Mouse (Mus musculus) gonadal fat pad, adult 2 months (tissue): ENCODE results near the gene Col16a1. TPM values are rescaled to one million over a fixed set of nuclear protein-coding genes. Genes with fewer than 3 reads are reported as not detected.

Experiments used
- DNase-seq: peaks from one replicate; pipeline ENCODE4 v3.0.0-alpha.2; 2012; ENCODE audit warnings: low read depth
- polyA plus RNA-seq: library from polyadenylated mRNA; depleted of rRNA; stranded (reverse); fragments of >200 nt; gene quantifications from 2 replicates; pipeline ENCODE4 v1.2.3, GENCODE M21; 2012; rRNA removed

Col16a1 gene
- polyA plus RNA-seq, 1 experiment, result 36.7 TPM

DNA sequence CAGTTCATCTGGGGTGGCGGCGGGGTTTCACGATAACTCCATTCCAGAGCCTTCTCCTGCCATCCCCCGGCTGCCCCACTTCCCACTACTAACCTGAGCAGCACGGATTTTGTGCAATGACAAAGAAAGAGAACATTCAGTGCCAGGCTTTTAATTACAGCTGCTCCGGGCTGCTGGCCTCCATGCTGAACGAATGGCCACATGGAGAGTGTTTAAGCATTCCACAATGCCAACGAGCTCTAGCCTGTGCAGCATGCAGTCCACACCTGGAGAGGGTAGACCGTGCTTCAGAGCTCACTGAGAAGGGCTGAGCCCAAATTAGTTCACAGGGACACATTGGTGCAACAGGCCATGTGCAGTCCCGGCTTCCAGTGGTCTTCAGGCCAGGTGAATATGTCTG, 82.4 kb downstream of the Col16a1 start:
- no peak for DNase-seq

GRCm38 (mm10) chr4:130130641-130131350, 83.2 kb downstream of the Col16a1 start:
- DNase-seq, result no peak

- no peak for DNase-seq
Measured at GRCm38 (mm10) chr4:130131448-130132105, 83.9 kb downstream of the Col16a1 start.

DNA sequence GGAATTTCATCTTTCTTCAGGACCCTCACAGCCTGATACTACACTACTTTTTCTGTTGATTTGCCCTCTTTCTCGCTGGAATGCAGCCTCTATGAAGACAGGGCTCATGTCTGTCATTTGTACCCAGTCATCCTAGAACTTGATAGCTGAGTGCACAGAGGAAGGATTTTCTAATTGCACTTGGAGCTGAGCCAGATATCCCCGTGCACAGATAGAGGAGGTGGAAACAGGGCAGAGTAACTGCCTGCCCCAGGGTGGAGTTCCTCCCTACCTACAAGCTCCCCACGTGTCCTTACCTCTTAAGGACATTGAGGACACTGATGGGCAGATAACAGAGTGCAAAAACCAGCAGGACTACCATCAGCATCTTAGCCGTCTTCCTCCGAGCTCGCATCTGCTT, 85.8 kb downstream of the Col16a1 start:
- DNase-seq, result no peak

DNA sequence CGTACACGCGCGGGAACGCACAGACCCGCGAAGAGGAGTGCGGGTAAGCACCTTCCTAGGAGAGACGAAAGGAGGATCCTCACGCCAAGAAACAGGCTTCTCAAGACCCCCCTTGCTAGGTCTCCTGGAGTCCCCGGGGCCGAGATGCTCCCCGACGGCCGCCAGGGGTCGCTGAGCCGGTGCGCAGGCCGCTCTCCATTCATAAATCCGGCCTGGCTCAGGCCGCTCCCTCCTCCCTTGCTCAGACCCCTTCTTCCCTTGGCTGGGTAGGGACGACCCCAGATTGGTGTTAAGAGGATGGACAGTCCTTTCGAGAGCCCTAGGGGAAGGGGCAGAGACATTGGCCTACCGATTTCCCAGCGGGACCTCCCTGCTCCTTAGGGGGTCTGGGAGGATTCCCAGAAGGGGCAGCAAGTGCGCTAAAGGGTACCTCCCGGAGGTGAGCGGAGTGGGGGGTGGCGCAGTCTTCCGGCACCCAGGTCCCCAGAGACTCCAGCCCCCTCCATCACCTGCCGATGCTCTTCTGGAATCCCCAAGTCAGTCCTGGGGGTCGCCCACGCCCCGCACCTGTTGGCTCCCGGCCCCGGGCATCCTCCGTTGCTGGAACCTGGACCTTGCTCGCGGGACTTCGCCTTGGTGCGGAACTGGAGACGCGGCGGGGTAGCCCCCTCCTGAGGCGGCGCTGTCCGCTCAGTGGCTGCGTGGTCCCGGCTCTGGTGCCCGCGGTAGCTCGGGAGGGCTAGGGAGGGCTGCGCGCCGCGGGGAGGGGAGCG, 91.0 kb downstream of the Col16a1 start:
- no peak for DNase-seq

GRCm38 (mm10) chr4:130139214-130139492, 91.5 kb downstream of the Col16a1 start, which contains the start of gene Hcrtr1:
Gene Hcrtr1, minus strand, starts transcription at chr4:130139359.
- DNase-seq, result no peak

- no peak for DNase-seq
Measured at GRCm38 (mm10) chr4:130140992-130141402, 93.4 kb downstream of the Col16a1 start.

DNA sequence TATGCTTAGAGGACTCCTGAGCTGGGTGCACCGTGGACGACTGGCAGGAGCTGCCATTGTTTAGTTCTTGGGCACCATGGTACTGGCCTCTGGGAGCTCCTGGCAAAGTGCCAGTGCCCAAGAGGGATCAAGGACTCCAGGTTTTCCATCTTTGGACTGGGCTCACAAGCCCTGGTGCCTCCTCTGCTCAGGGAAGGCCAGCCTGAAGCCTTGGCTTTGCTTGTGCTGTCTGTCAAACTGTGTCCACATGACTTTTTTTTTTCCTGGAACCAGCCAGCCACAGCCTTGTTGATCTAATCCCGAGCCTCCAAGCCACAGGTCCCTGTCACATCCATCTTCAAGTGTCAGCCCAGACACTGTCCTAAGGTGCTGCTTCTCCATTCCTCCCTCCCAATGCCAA, 94.1 kb downstream of the Col16a1 start:
- DNase-seq, result no peak

DNA sequence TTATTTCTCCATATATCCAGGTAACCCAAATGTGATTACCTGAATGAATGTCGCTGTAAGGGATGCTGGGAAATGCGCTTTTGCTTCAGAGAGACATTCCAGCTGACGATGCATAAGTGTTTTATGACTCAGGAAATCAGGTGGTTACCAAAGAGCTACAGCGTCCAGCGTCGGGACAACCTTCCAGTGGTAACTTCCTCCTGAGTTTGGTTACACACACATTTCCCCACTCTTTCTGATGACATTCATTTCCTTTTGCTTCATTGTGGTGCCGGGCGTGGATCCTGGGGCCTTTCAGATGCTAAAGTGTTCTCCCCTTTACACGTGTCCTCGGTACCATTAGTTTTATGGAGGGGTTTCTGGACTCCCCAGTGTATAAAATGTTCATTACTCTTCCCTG, 100.8 kb downstream of the Col16a1 start:
- DNase-seq, result no peak

Other genes with a start within 250 kb of the Col16a1 start
- gene Ptp4a2, start 236.6 kb upstream of the Col16a1 start, polyA plus RNA-seq, result 32.4 and 34.0 TPM in 2 replicates
- gene Spocd1, start 118.6 kb upstream of the Col16a1 start, polyA plus RNA-seq, result not detected in 2 replicates
- gene Adgrb2, start 63.0 kb upstream of the Col16a1 start, polyA plus RNA-seq, result 4.6 and 6.8 TPM in 2 replicates
- gene Pef1, start 54.7 kb downstream of the Col16a1 start, polyA plus RNA-seq, result 166 and 199 TPM in 2 replicates
- 2.5 and 5.1 TPM in 2 replicates for gene Hcrtr1, start 91.5 kb downstream of the Col16a1 start, polyA plus RNA-seq
- 137 and 176 TPM in 2 replicates for gene Tinagl1, start 127.3 kb downstream of the Col16a1 start, polyA plus RNA-seq
- not detected in 2 replicates for gene Gm853, start 174.6 kb downstream of the Col16a1 start, polyA plus RNA-seq
- gene Serinc2, start 231.4 kb downstream of the Col16a1 start, polyA plus RNA-seq, result 134 and 172 TPM in 2 replicates